Mouse (Mus musculus): ENCODE measurements around the gene Islr2. TPM values are rescaled to one million over a fixed set of nuclear protein-coding genes. Genes with fewer than 3 reads are reported as not detected.

Islr2 gene
- polyA plus RNA-seq, 1 experiment: 28.3 TPM

- peaks cover 11% of the 10 kb centered on the region for H3K4me1 ChIP-seq (ENCODE audit: control insufficient read depth, insufficient read depth, low read length)
- no peak overlapping the region for H3K27ac ChIP-seq (ENCODE audit: insufficient read depth, low read length)
- H3K4me3 ChIP-seq (ENCODE audit: insufficient read depth, low read length): no peak overlapping the region
- no peak for TF ChIP-seq POLR2A (IDR thresholded peaks at IDR 0.05; ENCODE audit: extremely low read depth, insufficient read depth, low read length)
- no peak for TF ChIP-seq CTCF (IDR thresholded peaks at IDR 0.05; ENCODE audit: extremely low read depth, insufficient read depth, low read length)
Measured at GRCm38 (mm10) chr9:58246083-58246591, 42.0 kb upstream of the Islr2 start.

- TF ChIP-seq POLR2A (IDR thresholded peaks at IDR 0.05; ENCODE audit: extremely low read depth, insufficient read depth, low read length) (no peak), CTCF (IDR thresholded peaks at IDR 0.05; ENCODE audit: extremely low read depth, insufficient read depth, low read length) (no peak)
- Histone ChIP-seq H3K4me3 (ENCODE audit: insufficient read depth, low read length) (no peak overlapping the region), H3K27ac (ENCODE audit: insufficient read depth, low read length) (no peak overlapping the region), H3K4me1 (ENCODE audit: control insufficient read depth, insufficient read depth, low read length) (peaks cover 11% of the 10 kb centered on the region)
Measured at GRCm38 (mm10) chr9:58243696-58244095, 39.6 kb upstream of the Islr2 start.

- Histone ChIP-seq H3K4me3 (ENCODE audit: insufficient read depth, low read length) (no peak overlapping the region), H3K27ac (ENCODE audit: insufficient read depth, low read length) (0 out of 2 replicates have a peak overlapping the region, but pooled peaks have one; percentile 73), H3K4me1 (ENCODE audit: control insufficient read depth, insufficient read depth, low read length) (peaks cover 11% of the 10 kb centered on the region)
- TF ChIP-seq POLR2A (IDR thresholded peaks at IDR 0.05; ENCODE audit: extremely low read depth, insufficient read depth, low read length): no peak
- no peak for TF ChIP-seq CTCF (IDR thresholded peaks at IDR 0.05; ENCODE audit: extremely low read depth, insufficient read depth, low read length)
Measured at GRCm38 (mm10) chr9:58242696-58243095, 38.6 kb upstream of the Islr2 start.

GRCm38 (mm10) chr9:58241780-58242485 lies 37.8 kb upstream of the Islr2 start:
- 0 out of 2 replicates have a peak overlapping the region, but pooled peaks have one; percentile 73 for H3K27ac ChIP-seq (ENCODE audit: insufficient read depth, low read length)
- TF ChIP-seq CTCF (IDR thresholded peaks at IDR 0.05; ENCODE audit: extremely low read depth, insufficient read depth, low read length) (no peak), POLR2A (IDR thresholded peaks at IDR 0.05; ENCODE audit: extremely low read depth, insufficient read depth, low read length) (no peak)

GRCm38 (mm10) chr9:58234502-58235015 lies 30.4 kb upstream of the Islr2 start:
- Histone ChIP-seq H3K4me3 (ENCODE audit: insufficient read depth, low read length) (no peak overlapping the region), H3K4me1 (ENCODE audit: control insufficient read depth, insufficient read depth, low read length) (no peaks in the 10 kb centered on the region), H3K27ac (ENCODE audit: insufficient read depth, low read length) (no peak overlapping the region)
- TF ChIP-seq CTCF (IDR thresholded peaks at IDR 0.05; ENCODE audit: extremely low read depth, insufficient read depth, low read length): no peak

More at GRCm38 (mm10) chr9:58241780-58242485, 37.8 kb upstream of the Islr2 start:
- no peak overlapping the region for H3K4me3 ChIP-seq (ENCODE audit: insufficient read depth, low read length)
- peaks cover 11% of the 10 kb centered on the region for H3K4me1 ChIP-seq (ENCODE audit: control insufficient read depth, insufficient read depth, low read length)

GRCm38 (mm10) chr9:58232374-58232773 lies 28.3 kb upstream of the Islr2 start:
- TF ChIP-seq CTCF (IDR thresholded peaks at IDR 0.05; ENCODE audit: extremely low read depth, insufficient read depth, low read length) (no peak), POLR2A (IDR thresholded peaks at IDR 0.05; ENCODE audit: extremely low read depth, insufficient read depth, low read length) (no peak)
- Histone ChIP-seq H3K27ac (ENCODE audit: insufficient read depth, low read length) (no peak overlapping the region), H3K4me1 (ENCODE audit: control insufficient read depth, insufficient read depth, low read length) (no peaks in the 10 kb centered on the region), H3K4me3 (ENCODE audit: insufficient read depth, low read length) (no peak overlapping the region)

GRCm38 (mm10) chr9:58231746-58232145 lies 27.6 kb upstream of the Islr2 start:
- Histone ChIP-seq H3K4me3 (ENCODE audit: insufficient read depth, low read length) (no peak overlapping the region), H3K27ac (ENCODE audit: insufficient read depth, low read length) (no peak overlapping the region)
- TF ChIP-seq CTCF (IDR thresholded peaks at IDR 0.05; ENCODE audit: extremely low read depth, insufficient read depth, low read length) (no peak), POLR2A (IDR thresholded peaks at IDR 0.05; ENCODE audit: extremely low read depth, insufficient read depth, low read length) (no peak)

GRCm38 (mm10) chr9:58228777-58229466 lies 24.8 kb upstream of the Islr2 start:
- no peaks in the 10 kb centered on the region for H3K4me1 ChIP-seq (ENCODE audit: control insufficient read depth, insufficient read depth, low read length)
- TF ChIP-seq CTCF (IDR thresholded peaks at IDR 0.05; ENCODE audit: extremely low read depth, insufficient read depth, low read length): no peak
- no peak for TF ChIP-seq POLR2A (IDR thresholded peaks at IDR 0.05; ENCODE audit: extremely low read depth, insufficient read depth, low read length)
- no peak overlapping the region for H3K4me3 ChIP-seq (ENCODE audit: insufficient read depth, low read length)
- H3K27ac ChIP-seq (ENCODE audit: insufficient read depth, low read length): no peak overlapping the region

More at GRCm38 (mm10) chr9:58231746-58232145, 27.6 kb upstream of the Islr2 start:
- H3K4me1 ChIP-seq (ENCODE audit: control insufficient read depth, insufficient read depth, low read length): no peaks in the 10 kb centered on the region

GRCm38 (mm10) chr9:58225915-58226913 lies 22.1 kb upstream of the Islr2 start:
- Histone ChIP-seq H3K4me3 (ENCODE audit: insufficient read depth, low read length) (no peak overlapping the region), H3K4me1 (ENCODE audit: control insufficient read depth, insufficient read depth, low read length) (no peaks in the 10 kb centered on the region), H3K27ac (ENCODE audit: insufficient read depth, low read length) (no peak overlapping the region)
- peak; percentile 68 for TF ChIP-seq CTCF (IDR thresholded peaks at IDR 0.05; ENCODE audit: extremely low read depth, insufficient read depth, low read length)
- no peak for TF ChIP-seq POLR2A (IDR thresholded peaks at IDR 0.05; ENCODE audit: extremely low read depth, insufficient read depth, low read length)

Data from cortical plate, adult 2 months (tissue).